Mouse (Mus musculus) myocyte (in vitro differentiated cells): ENCODE measurements at regions not wholly inside any gene's neighbourhood (a gene's known extent, or its start where the extent isn't known, plus 50 kb on each side); places are given as distances from the start of the nearest gene placed in this dataset.

Experiments used
- MAX ChIP-seq: IDR thresholded peaks from one replicate; pipeline ENCODE4 v1.6.1; 2011; ENCODE audit warnings: low read depth, mild to moderate bottlenecking, control low read depth
- POLR2A ChIP-seq: IDR thresholded peaks from one replicate; pipeline ENCODE4 v1.6.1; 2011; ENCODE audit warnings: low read depth, mild to moderate bottlenecking, control low read depth, moderate library complexity; ENCODE audit not compliant: insufficient read length

DNA sequence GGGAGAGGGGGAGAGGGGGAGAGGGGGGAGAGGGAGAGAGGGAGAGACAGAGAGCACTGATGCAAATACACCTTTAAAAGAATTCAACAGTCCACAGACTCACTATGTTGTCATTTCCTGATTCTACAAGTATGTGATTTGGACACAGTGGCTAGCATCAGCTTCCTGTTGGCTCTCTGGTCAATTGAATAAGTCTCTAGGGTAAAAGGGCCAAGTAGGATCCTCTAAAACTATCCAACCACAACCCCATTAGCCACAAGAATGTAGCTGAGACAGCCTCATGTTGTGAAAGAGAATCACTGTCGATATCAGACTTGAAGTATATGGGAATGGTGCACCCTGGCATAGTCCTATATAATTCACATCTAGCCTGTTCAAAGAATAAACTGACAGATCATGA lies 481.8 kb upstream of the Smim15 start:
- no peak for TF ChIP-seq POLR2A
- no peak for TF ChIP-seq MAX
